Mouse (Mus musculus): ENCODE measurements around the gene Tdrd6. TPM values are rescaled to one million over a fixed set of nuclear protein-coding genes. Genes with fewer than 3 reads are reported as not detected.
A peak's percentile ranks its signal among the peaks of the same experiment; 100 is the strongest.

Gene Tdrd6
- polyA plus RNA-seq, 1 experiment from 2014 or later, result 0.01 TPM

DNA sequence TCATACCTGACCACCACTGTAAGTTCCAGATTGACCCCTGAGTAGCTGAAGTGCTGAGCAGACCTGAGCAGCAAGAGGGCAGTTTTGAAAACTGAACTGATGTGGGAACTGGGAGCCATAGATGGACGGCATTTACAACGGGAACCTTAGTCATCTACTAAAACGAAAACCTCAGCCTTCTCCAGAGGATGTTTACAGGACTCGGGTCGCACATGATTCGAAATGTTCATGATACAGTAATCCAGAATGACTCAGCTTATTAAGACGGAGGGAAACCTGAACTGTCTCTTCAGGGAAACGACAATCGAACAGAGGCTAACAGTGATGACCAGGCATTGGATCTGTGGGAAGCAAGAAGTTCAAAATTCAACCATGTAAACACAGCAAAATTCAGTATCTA is 10.9 kb downstream of the Tdrd6 start:
- POLR2A ChIA-PET, result no interaction called here
- no peaks in the 10 kb centered on the region for H3K27me3 ChIP-seq
- ATAC-seq (no peak), DNase-seq (ENCODE audit: low read depth, low spot score) (peak; percentile 24)
- CTCF ChIA-PET, result interaction anchor here (1.4 to 1.6 kb wide), 2 partner anchors 8 to 9 kb away, joined by 4 read pairs; no protein-coding TSS in a partner anchor
- in situ Hi-C loops (cut with MboI; ENCODE audit: low pct_unique_long_range_greater_than_20kb), result no loop called here
- no peak for TF ChIP-seq CTCF (IDR thresholded peaks at IDR 0.05)

DNA sequence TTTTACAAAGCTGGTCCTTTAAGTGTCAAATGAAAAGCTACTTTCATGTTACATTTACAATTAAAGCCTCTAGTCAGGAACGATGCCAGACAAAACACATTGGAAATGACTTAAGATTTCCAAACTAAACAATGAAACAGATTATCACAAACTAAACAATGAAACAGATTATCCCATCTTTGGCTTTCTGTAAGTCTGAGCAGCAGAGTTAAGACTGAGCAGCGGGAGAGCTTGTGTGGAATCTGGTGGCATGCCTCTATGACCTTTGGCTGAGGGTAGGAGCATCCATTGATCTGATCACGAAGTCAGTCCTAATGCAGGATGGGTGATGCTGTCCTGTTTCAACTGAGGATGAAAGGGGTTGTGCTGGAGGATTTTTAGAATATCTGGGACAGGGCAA is 17.9 kb downstream of the Tdrd6 start:
- ATAC-seq (no peak), DNase-seq (ENCODE audit: low read depth, low spot score) (no peak)
- POLR2A ChIA-PET, result interaction anchor here (0.6 kb wide), 1 partner anchor 621 kb away, joined by 3 read pairs; no protein-coding TSS in a partner anchor
- CTCF ChIA-PET, result interaction anchor here (0.8 to 1.8 kb wide), 5 partner anchors 24 to 378 kb away, joined by 3 to 6 read pairs (median 3); no protein-coding TSS in a partner anchor
- in situ Hi-C loops (cut with MboI; ENCODE audit: low pct_unique_long_range_greater_than_20kb), result loop anchor here (5.0 kb wide), 2 partner anchors 285 to 345 kb away; no protein-coding TSS in a partner anchor
- no peak for TF ChIP-seq CTCF (IDR thresholded peaks at IDR 0.05)
- H3K27me3 ChIP-seq, result no peaks in the 10 kb centered on the region

DNA sequence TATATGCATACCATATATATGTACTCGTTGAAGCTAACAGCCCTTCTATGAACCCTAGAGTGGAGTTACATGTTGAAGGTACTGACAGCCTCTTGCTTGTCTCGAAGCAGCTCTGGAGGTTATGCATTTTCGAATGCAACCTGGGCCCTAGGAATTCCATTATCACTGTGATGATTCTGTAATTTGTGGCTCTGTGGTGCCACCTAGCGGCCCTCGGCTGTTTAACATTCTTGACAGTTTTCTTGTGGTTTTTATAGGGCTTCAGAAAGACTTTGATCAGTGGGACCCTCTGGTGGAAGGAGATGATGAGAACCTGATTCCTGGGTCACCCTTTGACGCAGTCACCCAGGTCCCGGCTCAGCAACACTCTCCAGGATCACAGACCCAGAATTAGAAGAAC is 18.5 kb downstream of the Tdrd6 start:
- DNase-seq (ENCODE audit: low read depth, low spot score) (no peak), ATAC-seq (peak; percentile 21)
- H3K27me3 ChIP-seq, result no peaks in the 10 kb centered on the region
- TF ChIP-seq CTCF (IDR thresholded peaks at IDR 0.05), result peak; percentile 82
- CTCF ChIA-PET, result interaction anchor here (0.7 to 1.8 kb wide), 12 partner anchors 8 to 377 kb away, joined by 3 to 6 read pairs (median 3); no protein-coding TSS in a partner anchor
- POLR2A ChIA-PET, result interaction anchor here (0.6 to 1.0 kb wide), 2 partner anchors 93 to 620 kb away, joined by 3 read pairs; no protein-coding TSS in a partner anchor
- in situ Hi-C loops (cut with MboI; ENCODE audit: low pct_unique_long_range_greater_than_20kb), result loop anchor here (5.0 kb wide), 2 partner anchors 284 to 344 kb away; no protein-coding TSS in a partner anchor

DNA sequence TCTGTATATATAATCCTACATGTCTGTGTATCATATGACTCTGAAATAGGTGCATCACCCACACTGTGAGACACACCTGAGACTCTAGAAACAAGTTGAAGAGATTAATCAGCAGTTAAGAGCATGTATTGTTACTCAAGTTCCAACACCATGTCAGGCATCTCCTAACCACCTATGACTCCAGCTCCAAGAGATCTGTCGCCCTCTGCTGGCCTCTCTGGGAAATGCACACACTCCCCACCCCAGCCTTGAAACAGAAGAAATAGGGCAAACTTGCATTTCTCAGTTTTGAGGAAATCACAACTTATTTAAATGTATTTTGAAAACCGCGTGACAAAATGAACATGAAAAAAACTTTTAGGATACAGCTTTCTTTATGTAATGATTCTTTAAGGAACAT is 23.4 kb downstream of the Tdrd6 start:
- in situ Hi-C loops (cut with MboI; ENCODE audit: low pct_unique_long_range_greater_than_20kb), result loop anchor here (5.0 kb wide), 2 partner anchors 89 to 594 kb away; no protein-coding TSS in a partner anchor
- POLR2A ChIA-PET, result interaction anchor here (0.5 kb wide), 1 partner anchor 10 kb away, joined by 3 read pairs; no protein-coding TSS in a partner anchor
- no peak for ATAC-seq
- DNase-seq (ENCODE audit: low read depth, low spot score), result no peak
- no peaks in the 10 kb centered on the region for H3K27me3 ChIP-seq
- CTCF ChIA-PET, result interaction anchor here (0.8 to 2.6 kb wide), 9 partner anchors 9 to 146 kb away, joined by 3 to 32 read pairs (median 3); no protein-coding TSS in a partner anchor
- TF ChIP-seq CTCF (IDR thresholded peaks at IDR 0.05), result peak; percentile 98

DNA sequence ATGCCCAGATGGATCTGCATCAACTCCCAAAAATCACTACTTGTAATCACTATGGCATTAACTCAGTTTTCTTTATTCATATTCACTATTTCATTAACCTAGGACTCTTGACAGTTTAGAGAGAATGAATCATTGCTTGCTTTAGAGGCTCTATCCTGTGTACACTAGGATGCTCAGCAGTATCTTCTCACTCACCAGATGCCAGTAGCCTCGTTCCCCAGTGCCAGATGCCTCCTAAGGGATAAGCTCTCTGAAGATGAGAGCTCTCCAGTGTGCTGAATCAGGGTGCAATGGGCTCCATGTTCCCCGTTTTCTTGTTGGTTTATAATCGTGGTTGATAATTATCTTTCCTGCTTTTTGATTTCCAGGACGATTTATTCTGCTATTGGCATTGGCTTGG is 31.4 kb downstream of the Tdrd6 start:
- DNase-seq (ENCODE audit: low read depth, low spot score) (no peak), ATAC-seq (no peak)
- ChIA-PET POLR2A (no interaction called here), CTCF (interaction anchor here (1.3 to 3.9 kb wide), 4 partner anchors 8 to 272 kb away, joined by 3 to 13 read pairs (median 6); no protein-coding TSS in a partner anchor)
- no peaks in the 10 kb centered on the region for H3K27me3 ChIP-seq
- in situ Hi-C loops (cut with MboI; ENCODE audit: low pct_unique_long_range_greater_than_20kb), result loop anchor here (5.0 to 10.0 kb wide), 2 partner anchors 41 to 64 kb away; no protein-coding TSS in a partner anchor
- TF ChIP-seq CTCF (IDR thresholded peaks at IDR 0.05), result no peak

DNA sequence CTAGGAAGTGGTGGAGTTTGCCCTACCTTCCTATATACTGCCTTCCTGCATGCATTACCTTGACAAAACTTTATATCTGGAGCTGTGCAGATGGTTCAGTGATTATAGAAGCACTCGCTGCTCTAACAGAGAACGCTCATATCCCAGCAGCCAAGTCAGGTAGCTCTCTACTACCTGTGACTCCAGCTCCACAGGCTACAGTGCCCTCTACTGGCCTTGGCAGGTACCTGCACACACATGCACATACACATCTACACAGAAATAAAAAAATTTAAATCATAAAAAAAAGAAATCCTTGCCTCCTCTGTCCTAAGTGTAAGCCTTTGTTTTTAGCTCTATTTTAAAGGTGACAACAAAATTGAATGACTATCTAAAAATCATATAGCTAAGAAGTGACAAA is 32.4 kb downstream of the Tdrd6 start:
- ATAC-seq, result no peak
- ChIA-PET POLR2A (interaction anchor here (0.6 kb wide), 2 partner anchors 65 to 179 kb away, joined by 3 read pairs; no protein-coding TSS in a partner anchor), CTCF (interaction anchor here (0.7 to 3.9 kb wide), 6 partner anchors 9 to 271 kb away, joined by 3 to 13 read pairs (median 3); no protein-coding TSS in a partner anchor)
- in situ Hi-C loops (cut with MboI; ENCODE audit: low pct_unique_long_range_greater_than_20kb), result loop anchor here (5.0 to 10.0 kb wide), 2 partner anchors 40 to 63 kb away; no protein-coding TSS in a partner anchor
- H3K27me3 ChIP-seq, result no peaks in the 10 kb centered on the region
- no peak for DNase-seq (ENCODE audit: low read depth, low spot score)
- peak; percentile 45 for TF ChIP-seq CTCF (IDR thresholded peaks at IDR 0.05)

DNA sequence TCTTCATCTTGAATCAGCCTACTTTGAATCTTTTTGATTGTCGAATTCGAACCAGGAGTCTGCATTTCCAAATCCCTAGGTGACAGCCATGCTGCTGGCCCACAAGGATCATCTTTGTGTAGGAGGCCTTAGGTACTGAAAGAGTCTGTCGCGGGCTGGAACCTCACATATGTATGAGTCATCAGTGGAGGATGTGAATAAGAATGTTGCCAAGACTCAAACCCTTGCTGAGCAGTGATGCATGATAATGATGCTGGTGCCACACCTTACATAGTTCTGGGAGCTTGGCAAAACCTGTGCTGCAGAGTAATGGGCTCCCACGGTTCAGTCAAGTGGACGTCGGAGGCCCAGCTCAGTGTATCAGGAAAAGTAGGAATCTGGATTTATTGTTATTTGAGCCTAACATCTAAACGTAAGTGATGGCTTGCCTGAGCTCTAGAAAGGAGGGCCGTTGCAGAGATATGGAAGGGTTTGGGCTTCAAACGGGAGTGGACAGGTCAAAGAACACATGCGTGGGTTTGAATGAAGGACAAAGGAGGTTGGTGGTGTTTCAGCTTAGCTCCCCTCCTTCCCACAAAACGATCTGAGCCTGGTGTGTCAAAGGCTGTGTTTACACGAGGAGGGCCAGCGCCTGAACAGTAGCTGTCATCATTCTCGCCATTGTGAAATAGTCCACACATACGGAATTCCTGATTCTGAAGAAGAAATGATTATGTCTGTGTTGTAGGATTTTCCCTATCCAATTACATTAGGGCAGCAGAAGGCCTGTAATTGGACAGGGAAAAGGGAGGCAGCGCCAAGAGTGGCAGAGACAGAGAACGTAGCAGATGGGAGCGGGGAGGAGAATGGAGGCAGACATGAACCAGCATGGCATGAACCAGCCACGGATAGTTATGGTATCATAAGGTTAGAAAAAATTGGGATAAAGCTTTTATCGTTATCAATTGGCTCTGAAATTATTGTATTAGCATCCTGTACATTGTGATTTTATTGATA is 37.5 kb downstream of the Tdrd6 start:
- ChIA-PET CTCF (interaction anchor here (1.1 to 1.8 kb wide), 3 partner anchors 9 to 73 kb away, joined by 3 to 6 read pairs (median 3); no protein-coding TSS in a partner anchor), POLR2A (interaction anchor here (0.9 kb wide), 1 partner anchor 9 kb away, joined by 3 read pairs; no protein-coding TSS in a partner anchor)
- in situ Hi-C loops (cut with MboI; ENCODE audit: low pct_unique_long_range_greater_than_20kb), result loop anchor here (10.0 kb wide), 1 partner anchor 58 kb away; no protein-coding TSS in a partner anchor
- no peak for TF ChIP-seq CTCF (IDR thresholded peaks at IDR 0.05)
- ATAC-seq, result peak; percentile 87
- H3K27me3 ChIP-seq, result no peaks in the 10 kb centered on the region
- peak; percentile 59 for DNase-seq (ENCODE audit: low read depth, low spot score)

DNA sequence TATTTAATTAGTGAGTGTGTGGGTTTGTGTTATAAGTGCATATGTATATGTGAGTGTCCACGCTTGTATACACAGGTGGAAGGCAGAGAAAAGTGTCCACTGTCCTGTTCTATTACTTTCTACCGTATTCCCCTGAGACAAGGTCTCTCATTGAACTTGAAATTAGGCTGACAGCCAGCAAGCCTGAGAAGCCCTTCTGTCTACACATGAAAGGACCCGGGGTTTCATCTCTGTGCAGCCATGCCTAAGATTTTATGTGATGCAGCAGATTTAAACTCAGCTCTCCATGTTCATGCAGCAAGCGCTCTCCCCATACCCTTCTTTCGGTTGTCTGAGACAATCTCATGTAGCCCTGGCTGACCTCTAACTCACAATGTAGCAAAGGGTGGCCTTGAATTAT is 39.6 kb downstream of the Tdrd6 start:
- no peak for DNase-seq (ENCODE audit: low read depth, low spot score)
- CTCF ChIA-PET, result no interaction called here
- POLR2A ChIA-PET, result no interaction called here
- no peak for ATAC-seq
- TF ChIP-seq CTCF (IDR thresholded peaks at IDR 0.05), result no peak
- in situ Hi-C loops (cut with MboI; ENCODE audit: low pct_unique_long_range_greater_than_20kb), result loop anchor here (10.0 kb wide), 1 partner anchor 56 kb away; no protein-coding TSS in a partner anchor
- no peaks in the 10 kb centered on the region for H3K27me3 ChIP-seq

DNA sequence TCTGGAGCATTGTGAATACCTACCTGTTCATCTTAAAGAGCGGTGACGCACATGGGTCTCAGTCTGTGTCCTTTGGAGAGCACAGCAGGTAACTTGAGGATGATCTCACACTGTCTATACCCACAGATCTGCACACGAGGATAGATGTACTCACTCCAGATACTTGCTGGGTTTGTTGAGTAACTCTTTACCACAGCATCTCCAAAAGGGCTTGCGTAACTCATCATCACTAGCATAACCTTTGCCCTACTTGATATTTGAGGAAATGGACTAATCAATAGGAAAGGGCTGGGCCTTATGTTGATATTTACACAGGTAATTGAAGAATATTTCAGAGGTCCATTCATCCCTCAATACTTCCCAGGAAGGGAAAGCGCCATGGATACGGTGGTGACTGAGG is 40.3 kb downstream of the Tdrd6 start:
- ChIA-PET POLR2A (no interaction called here), CTCF (no interaction called here)
- in situ Hi-C loops (cut with MboI; ENCODE audit: low pct_unique_long_range_greater_than_20kb), result loop anchor here (10.0 kb wide), 1 partner anchor 55 kb away; no protein-coding TSS in a partner anchor
- TF ChIP-seq CTCF (IDR thresholded peaks at IDR 0.05), result no peak
- ATAC-seq (no peak), DNase-seq (ENCODE audit: low read depth, low spot score) (no peak)
- no peaks in the 10 kb centered on the region for H3K27me3 ChIP-seq

DNA sequence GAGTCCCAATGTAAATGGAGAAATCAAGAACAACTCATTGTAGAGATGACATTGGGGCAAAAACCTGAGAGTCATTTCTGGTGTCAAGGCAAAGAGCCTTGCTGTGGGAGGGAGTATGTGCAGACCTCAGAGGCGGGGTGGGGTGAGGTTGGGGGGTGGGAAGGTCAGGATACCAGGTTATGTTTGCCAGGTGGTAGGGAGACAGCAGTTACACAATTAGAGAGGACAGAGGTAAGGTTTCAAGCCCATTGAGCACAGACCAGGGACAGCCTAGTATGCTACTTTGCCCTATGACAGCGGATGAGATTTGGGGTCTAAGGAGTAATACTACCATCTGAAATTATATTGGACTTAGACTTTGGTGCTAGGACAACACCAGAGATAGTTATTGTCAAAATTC is 42.8 kb downstream of the Tdrd6 start:
- ATAC-seq (no peak), DNase-seq (ENCODE audit: low read depth, low spot score) (no peak)
- H3K27me3 ChIP-seq, result no peaks in the 10 kb centered on the region
- no peak for TF ChIP-seq CTCF (IDR thresholded peaks at IDR 0.05)
- in situ Hi-C loops (cut with MboI; ENCODE audit: low pct_unique_long_range_greater_than_20kb), result no loop called here
- ChIA-PET POLR2A (no interaction called here), CTCF (no interaction called here)
